Mouse (Mus musculus) right cerebral cortex, postnatal 10 days (tissue): ENCODE data around the gene Ins1.

ENCODE experiments used
- DNase-seq, 2 experiments: peaks; one replicate each; pipeline ENCODE4 v3.0.0; 2021; ENCODE audit warnings: low spot score in 2 of 2

Gene Ins1

GRCm38 (mm10) chr19:52263997-52264396 lies at the start of gene Ins1:
Gene Ins1, plus strand, starts transcription at chr19:52264297.
- no peak for DNase-seq
